Mouse (Mus musculus) lung, adult 2 months (tissue): ENCODE results near the gene Abhd12b. TPM values are rescaled to one million over a fixed set of nuclear protein-coding genes. Genes with fewer than 3 reads are reported as not detected.
"Not testable (repeated sequence)": the region's sequence is repeated elsewhere in the genome, so short reads cannot be mapped to it uniquely, and the experiment has no call there.

ENCODE experiments used
- DNase-seq: peaks from one replicate; pipeline ENCODE4 v3.0.0; 2022
- H3K4me1 ChIP-seq: fragments of 200-500 bp; 2 replicates; pipeline ENCODE4 v1.6.1; 2011; ENCODE audit warnings: low read length; ENCODE audit not compliant: control insufficient read depth, insufficient read depth
- H3K4me3 ChIP-seq: fragments of 200-500 bp; replicated peaks from 2 replicates; pipeline ENCODE3; 2011; ENCODE audit warnings: low read depth, mild to moderate bottlenecking, control low read depth, low read length; ENCODE audit errors: extremely low read depth
- CTCF ChIP-seq: fragments of 200-500 bp; IDR thresholded peaks from 2 replicates; pipeline ENCODE4 v1.5.1; 2011; ENCODE audit warnings: mild to moderate bottlenecking, low read length, control low read depth; ENCODE audit not compliant: insufficient read depth
- POLR2A ChIP-seq: fragments of 200-500 bp; IDR thresholded peaks from 2 replicates; pipeline ENCODE4 v1.6.1; 2011; ENCODE audit warnings: low read depth, mild to moderate bottlenecking, control low read depth, low read length, borderline replicate concordance; ENCODE audit errors: extremely low read depth
- WGBS: fragments of 180-500 bp; shearing (Covaris S2); methylation state at CpG from one replicate; pipeline ENCODE4 v1.1.7; 2018; 5-methylcytosine and 5-hydroxymethylcytosine counted together
- polyA plus RNA-seq: library from polyadenylated mRNA; depleted of rRNA; stranded (reverse); fragments of >200 nt; gene quantifications from 2 replicates; pipeline ENCODE4 v1.2.3, GENCODE M21; 2012

Abhd12b gene
- polyA plus RNA-seq, 1 experiment: 0.19 TPM

GRCm38 (mm10) chr12:70136185-70136756, 17.7 kb upstream of the Abhd12b start:
- H3K4me3 ChIP-seq: peak overlapping the region; percentile 27
- WGBS: 20% methylated on average over 12 of the region's 12 CpGs
- no peak for DNase-seq
- peaks cover 21% of the 10 kb centered on the region for H3K4me1 ChIP-seq
- TF ChIP-seq CTCF (no peak), POLR2A (0 out of 2 replicates have a peak, but pooled peaks have one; percentile 8)

- no peak for DNase-seq
- Histone ChIP-seq H3K4me3 (no peak overlapping the region), H3K4me1 (peaks cover 25% of the 10 kb centered on the region)
- TF ChIP-seq CTCF: no peak
- no peak for TF ChIP-seq POLR2A
- 78% methylated on average over 4 of the region's 4 CpGs for WGBS
Measured at GRCm38 (mm10) chr12:70137095-70137494, 16.8 kb upstream of the Abhd12b start.

- no peak for TF ChIP-seq CTCF
- TF ChIP-seq POLR2A: no peak
Measured at GRCm38 (mm10) chr12:70137626-70138025, 16.3 kb upstream of the Abhd12b start.

GRCm38 (mm10) chr12:70139871-70140270, 14.1 kb upstream of the Abhd12b start:
- TF ChIP-seq POLR2A (no peak), CTCF (no peak)
- DNase-seq: no peak
- H3K4me1 ChIP-seq: peaks cover 25% of the 10 kb centered on the region
- H3K4me3 ChIP-seq: no peak overlapping the region
- 71% methylated on average over 4 of the region's 4 CpGs for WGBS

More at GRCm38 (mm10) chr12:70137626-70138025, 16.3 kb upstream of the Abhd12b start:
- H3K4me1 ChIP-seq: peaks cover 25% of the 10 kb centered on the region
- DNase-seq: no peak
- 51% methylated on average over 9 of the region's 9 CpGs for WGBS
- no peak overlapping the region for H3K4me3 ChIP-seq

GRCm38 (mm10) chr12:70140542-70140941, 13.4 kb upstream of the Abhd12b start:
- TF ChIP-seq CTCF: no peak
- TF ChIP-seq POLR2A: no peak
- 84% methylated on average over 5 of the region's 5 CpGs for WGBS
- no peak overlapping the region for H3K4me3 ChIP-seq
- peaks cover 28% of the 10 kb centered on the region for H3K4me1 ChIP-seq
- DNase-seq: no peak

GRCm38 (mm10) chr12:70140993-70141576, 12.9 kb upstream of the Abhd12b start:
- WGBS: 81% methylated on average over 5 of the region's 5 CpGs

GRCm38 (mm10) chr12:70144106-70144587, 9.8 kb upstream of the Abhd12b start:
- not testable (repeated sequence) for H3K4me3 ChIP-seq, DNase-seq
- 15% methylated on average over 3 of the region's 3 CpGs for WGBS
- H3K4me1 ChIP-seq: peaks cover 30% of the 10 kb centered on the region

More at GRCm38 (mm10) chr12:70140993-70141576, 12.9 kb upstream of the Abhd12b start:
- Histone ChIP-seq H3K4me3 (no peak overlapping the region), H3K4me1 (peaks cover 27% of the 10 kb centered on the region)
- no peak for DNase-seq
- TF ChIP-seq CTCF (no peak), POLR2A (no peak)

GRCm38 (mm10) chr12:70144637-70145448, 9.1 kb upstream of the Abhd12b start:
- TF ChIP-seq POLR2A: no peak
- peak; percentile 14; the same call in 1 of the 2 replicates for TF ChIP-seq CTCF
- WGBS: 25% methylated on average over 20 of the region's 20 CpGs
- Histone ChIP-seq H3K4me1 (peaks cover 30% of the 10 kb centered on the region), H3K4me3 (no peak overlapping the region)
- DNase-seq: peak; percentile 39

- no peak for DNase-seq
- no peak for TF ChIP-seq POLR2A
- no peak for TF ChIP-seq CTCF
Measured at GRCm38 (mm10) chr12:70145586-70145985, 8.4 kb upstream of the Abhd12b start.

More at GRCm38 (mm10) chr12:70145586-70145985, 8.4 kb upstream of the Abhd12b start:
- no peak overlapping the region for H3K4me3 ChIP-seq
- WGBS: 85% methylated on average over 6 of the region's 6 CpGs
- peaks cover 28% of the 10 kb centered on the region for H3K4me1 ChIP-seq
